Mouse (Mus musculus) intestine, embryonic 14.5 days (tissue): ENCODE measurements around the gene Lhfpl3. TPM values are rescaled to one million over a fixed set of nuclear protein-coding genes. Genes with fewer than 3 reads are reported as not detected.

Experiments
- ATAC-seq: fragments of 200-750 bp; cut with Nextera tagmentation; replicated peaks from 2 replicates; pipeline ENCODE4 v1.8.0; 2017; ENCODE audit warnings: low read depth, moderate number of reproducible peaks, moderate TSS enrichment, moderate library complexity; ENCODE audit not compliant: low FRiP score, low TSS enrichment
- DNase-seq: peaks from one replicate; pipeline ENCODE4 v3.0.0-alpha.2; 2018; ENCODE audit warnings: low spot score
- H3K27ac ChIP-seq: fragments of 300-500 bp; sonication (generic); 2 replicates; pipeline ENCODE4 v1.5.1; 2014; ENCODE audit warnings: low read depth, mild to moderate bottlenecking, control low read depth
- H3K27me3 ChIP-seq: fragments of 300-500 bp; sonication (generic); replicated peaks from 2 replicates; pipeline ENCODE4 v1.6.1; 2014; ENCODE audit warnings: low read length, control low read depth; ENCODE audit not compliant: control insufficient read depth, insufficient read depth
- H3K36me3 ChIP-seq: fragments of 300-500 bp; sonication (generic); 2 replicates; pipeline ENCODE4 v1.6.1; 2014; ENCODE audit warnings: low read length, control low read depth; ENCODE audit not compliant: control insufficient read depth, insufficient read depth
- H3K4me1 ChIP-seq: fragments of 300-500 bp; sonication (generic); replicated peaks from 2 replicates; pipeline ENCODE4 v1.6.1; 2014; ENCODE audit warnings: low read length, control low read depth, mixed read lengths; ENCODE audit not compliant: control insufficient read depth, insufficient read depth
- H3K4me2 ChIP-seq: fragments of 300-500 bp; sonication (generic); 2 replicates; pipeline ENCODE4 v1.6.1; 2014; ENCODE audit warnings: low read length
- H3K4me3 ChIP-seq: fragments of 300-500 bp; sonication (generic); 2 replicates; pipeline ENCODE4 v1.5.1; 2014; ENCODE audit warnings: low read depth, low read length, control low read depth, mixed read lengths
- H3K9ac ChIP-seq: fragments of 300-500 bp; sonication (generic); 2 replicates; pipeline ENCODE4 v1.6.1; 2014; ENCODE audit warnings: mild to moderate bottlenecking, low read length
- H3K9me3 ChIP-seq: fragments of 300-500 bp; sonication (generic); 2 replicates; pipeline ENCODE4 v1.6.1; 2016; ENCODE audit warnings: low read length, control low read depth; ENCODE audit not compliant: control insufficient read depth
- WGBS: fragments of 180-500 bp; shearing (Covaris S2); extraction: QIAGEN DNeasy Blood & Tissue Kit; methylation state at CpG from one replicate; pipeline ENCODE4 v1.1.7; 2014; 5-methylcytosine and 5-hydroxymethylcytosine counted together
- polyA plus RNA-seq: library from polyadenylated mRNA; unstranded; fragments of >200 nt; fragmentation: Nextera tagmentation; extraction: Ambion mirVana; gene quantifications from 2 replicates; pipeline ENCODE4 v1.2.1, GENCODE M21; 2014

Gene Lhfpl3
- polyA plus RNA-seq, 1 experiment from 2014 or later = 0.14 TPM

GRCm38 (mm10) chr5:22986771-22987170 lies 240.9 kb downstream of the Lhfpl3 start:
- H3K9ac ChIP-seq = no peak overlapping the region
- no peak overlapping the region for H3K4me2 ChIP-seq
- WGBS = 86% methylated on average over 2 of the region's 2 CpGs
- no peak overlapping the region for H3K4me3 ChIP-seq
- H3K36me3 ChIP-seq = no peaks in the 10 kb centered on the region
- H3K9me3 ChIP-seq = no peaks in the 10 kb centered on the region
- DNase-seq (no peak), ATAC-seq (no peak)
- H3K27me3 ChIP-seq = no peaks in the 10 kb centered on the region
- H3K4me1 ChIP-seq = no peaks in the 10 kb centered on the region
- H3K27ac ChIP-seq = no peak overlapping the region

GRCm38 (mm10) chr5:22999811-23000210 lies 254.0 kb downstream of the Lhfpl3 start:
- no peak overlapping the region for H3K4me2 ChIP-seq
- ATAC-seq (no peak), DNase-seq (no peak)
- no peak overlapping the region for H3K27ac ChIP-seq
- no peaks in the 10 kb centered on the region for H3K36me3 ChIP-seq
- H3K4me1 ChIP-seq = no peaks in the 10 kb centered on the region
- no peaks in the 10 kb centered on the region for H3K9me3 ChIP-seq
- no peaks in the 10 kb centered on the region for H3K27me3 ChIP-seq
- no peak overlapping the region for H3K9ac ChIP-seq
- H3K4me3 ChIP-seq = no peak overlapping the region
- WGBS = 72% methylated on average over 3 of the region's 3 CpGs

GRCm38 (mm10) chr5:23003123-23003797 lies 257.4 kb downstream of the Lhfpl3 start:
- no peak overlapping the region for H3K9ac ChIP-seq
- ATAC-seq = no peak
- 75% methylated on average over 2 of the region's 2 CpGs for WGBS
- H3K4me1 ChIP-seq = no peaks in the 10 kb centered on the region
- no peak overlapping the region for H3K4me2 ChIP-seq
- no peak overlapping the region for H3K27ac ChIP-seq
- H3K36me3 ChIP-seq = no peaks in the 10 kb centered on the region
- H3K27me3 ChIP-seq = no peaks in the 10 kb centered on the region
- no peak for DNase-seq
- H3K9me3 ChIP-seq = no peaks in the 10 kb centered on the region
- no peak overlapping the region for H3K4me3 ChIP-seq

GRCm38 (mm10) chr5:23006207-23006606 lies 260.3 kb downstream of the Lhfpl3 start:
- H3K27ac ChIP-seq = no peak overlapping the region
- H3K27me3 ChIP-seq = no peaks in the 10 kb centered on the region
- DNase-seq (no peak), ATAC-seq (no peak)
- WGBS = 77% methylated on average over 1 of the region's 1 CpGs
- H3K4me2 ChIP-seq = no peak overlapping the region
- H3K36me3 ChIP-seq = no peaks in the 10 kb centered on the region
- no peaks in the 10 kb centered on the region for H3K9me3 ChIP-seq
- H3K4me1 ChIP-seq = no peaks in the 10 kb centered on the region
- no peak overlapping the region for H3K9ac ChIP-seq
- no peak overlapping the region for H3K4me3 ChIP-seq

GRCm38 (mm10) chr5:23010460-23010859 lies 264.6 kb downstream of the Lhfpl3 start:
- DNase-seq (no peak), ATAC-seq (no peak)
- Histone ChIP-seq H3K9ac (no peak overlapping the region), H3K27me3 (no peaks in the 10 kb centered on the region), H3K4me2 (no peak overlapping the region), H3K27ac (no peak overlapping the region), H3K9me3 (no peaks in the 10 kb centered on the region), H3K4me3 (no peak overlapping the region), H3K4me1 (no peaks in the 10 kb centered on the region), H3K36me3 (no peaks in the 10 kb centered on the region)
- WGBS = 62% methylated on average over 1 of the region's 1 CpGs

GRCm38 (mm10) chr5:23013997-23014396 lies 268.1 kb downstream of the Lhfpl3 start:
- no peaks in the 10 kb centered on the region for H3K4me1 ChIP-seq
- H3K4me2 ChIP-seq = no peak overlapping the region
- H3K27ac ChIP-seq = no peak overlapping the region
- no peak overlapping the region for H3K9ac ChIP-seq
- H3K27me3 ChIP-seq = no peaks in the 10 kb centered on the region
- H3K9me3 ChIP-seq = no peaks in the 10 kb centered on the region
- no peaks in the 10 kb centered on the region for H3K36me3 ChIP-seq
- no peak for ATAC-seq
- no peak overlapping the region for H3K4me3 ChIP-seq
- no peak for DNase-seq

GRCm38 (mm10) chr5:23015587-23016335 lies 269.9 kb downstream of the Lhfpl3 start:
- no peaks in the 10 kb centered on the region for H3K4me1 ChIP-seq

GRCm38 (mm10) chr5:23034944-23035726 lies 289.3 kb downstream of the Lhfpl3 start:
- Histone ChIP-seq H3K9ac (no peak overlapping the region), H3K9me3 (no peaks in the 10 kb centered on the region), H3K4me2 (no peak overlapping the region), H3K4me3 (no peak overlapping the region), H3K27me3 (no peaks in the 10 kb centered on the region), H3K36me3 (no peaks in the 10 kb centered on the region), H3K4me1 (no peaks in the 10 kb centered on the region), H3K27ac (no peak overlapping the region)
- ATAC-seq (no peak), DNase-seq (no peak)
- 74% methylated on average over 6 of the region's 6 CpGs for WGBS

More at GRCm38 (mm10) chr5:23015587-23016335, 269.9 kb downstream of the Lhfpl3 start:
- Histone ChIP-seq H3K36me3 (no peaks in the 10 kb centered on the region), H3K4me2 (no peak overlapping the region), H3K27ac (no peak overlapping the region), H3K27me3 (no peaks in the 10 kb centered on the region), H3K9me3 (no peaks in the 10 kb centered on the region), H3K9ac (no peak overlapping the region), H3K4me3 (no peak overlapping the region)
- ATAC-seq = no peak
- DNase-seq = no peak
- WGBS = 64% methylated on average over 8 of the region's 8 CpGs
